Mouse (Mus musculus): ENCODE measurements around the gene Hpn. TPM values are rescaled to one million over a fixed set of nuclear protein-coding genes. Genes with fewer than 3 reads are reported as not detected.

Gene Hpn
- polyA plus RNA-seq, 1 experiment: not detected

DNA sequence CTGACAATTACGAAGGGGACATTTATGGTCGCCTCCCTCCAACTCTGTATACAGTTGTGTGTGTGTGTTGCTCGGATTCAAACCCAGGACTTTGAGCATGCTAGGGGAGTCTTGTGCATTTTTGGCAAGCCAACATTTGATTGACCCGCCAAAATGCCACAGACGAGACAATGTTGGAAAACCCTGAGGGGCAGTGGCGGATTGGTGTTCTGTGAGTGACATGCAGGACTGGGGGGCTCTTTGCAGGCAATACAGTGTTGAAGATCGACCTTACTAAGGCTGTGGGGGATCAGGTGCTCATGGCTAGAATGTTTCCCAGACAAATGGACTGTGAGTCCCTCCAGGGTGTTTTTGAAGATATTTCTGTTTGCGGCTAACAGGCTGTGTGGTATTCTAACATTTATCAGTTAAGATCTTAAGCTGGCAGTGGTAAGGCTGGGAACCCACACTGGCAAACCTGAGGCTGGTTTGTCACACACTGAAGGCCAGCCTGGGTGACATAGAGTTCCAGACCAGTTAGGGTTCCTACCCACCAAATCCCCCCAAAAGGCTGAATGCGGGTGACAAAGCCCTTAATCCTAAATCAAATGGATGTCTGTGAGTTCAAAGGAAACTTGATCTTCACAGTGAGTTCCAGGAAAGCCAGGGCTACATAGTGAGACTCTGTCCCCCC is 18.1 kb downstream of the Hpn start:
- 82% methylated on average over 9 of the region's 9 CpGs for WGBS
- TF ChIP-seq CTCF (IDR thresholded peaks at IDR 0.05; ENCODE audit: insufficient read depth, low read depth, low read length) (no peak), POLR2A (IDR thresholded peaks at IDR 0.05; ENCODE audit: insufficient read depth, low read depth, low read length) (no peak)
- Histone ChIP-seq H3K27ac (ENCODE audit: insufficient read depth, low read depth, low read length) (no peak overlapping the region), H3K4me1 (ENCODE audit: control insufficient read depth, insufficient read depth, low read length) (peaks cover 27% of the 10 kb centered on the region), H3K4me3 (ENCODE audit: insufficient read depth, low read depth, low read length) (no peak overlapping the region)

DNA sequence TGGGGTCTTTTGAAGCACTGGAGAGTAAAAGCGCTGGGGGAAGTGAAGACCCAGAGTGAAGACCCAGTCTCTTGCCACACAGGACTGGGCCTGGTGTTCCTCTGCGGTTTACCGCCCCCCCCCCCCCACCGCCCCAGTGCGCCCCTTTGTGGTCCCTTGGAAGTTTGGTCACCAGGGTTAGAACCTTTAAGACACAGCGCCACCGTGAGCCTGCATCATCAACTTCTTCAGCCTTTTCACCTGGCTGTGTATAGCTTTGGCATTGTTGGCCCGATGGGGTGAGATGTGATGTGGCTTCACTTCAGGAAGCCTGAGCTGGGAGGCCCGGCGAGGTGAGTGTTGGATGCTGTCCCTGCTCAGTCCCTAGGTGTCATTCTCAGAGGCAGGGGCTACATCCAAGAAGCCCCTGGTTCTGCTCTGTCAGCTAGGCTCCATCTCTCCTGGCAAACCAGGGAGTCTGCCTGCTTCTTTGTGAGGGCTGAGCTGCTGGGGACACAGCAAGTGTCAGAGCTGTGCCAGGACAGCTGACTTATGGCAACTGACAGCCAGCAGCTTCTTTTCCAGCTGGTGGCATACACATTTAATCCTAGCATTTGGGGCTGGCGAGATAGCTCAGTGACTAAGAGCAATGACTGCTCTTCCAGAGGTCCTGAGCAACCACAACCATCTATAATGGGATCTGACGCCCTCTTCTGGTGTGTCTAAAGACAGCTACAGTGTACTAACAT is 20.2 kb downstream of the Hpn start:
- whole genome bisulfite sequencing: 34% methylated on average over 12 of the region's 12 CpGs
- H3K27ac ChIP-seq (ENCODE audit: insufficient read depth, low read depth, low read length): no peak overlapping the region
- H3K4me3 ChIP-seq (ENCODE audit: insufficient read depth, low read depth, low read length): no peak overlapping the region
- TF ChIP-seq POLR2A (IDR thresholded peaks at IDR 0.05; ENCODE audit: insufficient read depth, low read depth, low read length): no peak
- no peak for TF ChIP-seq CTCF (IDR thresholded peaks at IDR 0.05; ENCODE audit: insufficient read depth, low read depth, low read length)
- H3K4me1 ChIP-seq (ENCODE audit: control insufficient read depth, insufficient read depth, low read length): peaks cover 27% of the 10 kb centered on the region

DNA sequence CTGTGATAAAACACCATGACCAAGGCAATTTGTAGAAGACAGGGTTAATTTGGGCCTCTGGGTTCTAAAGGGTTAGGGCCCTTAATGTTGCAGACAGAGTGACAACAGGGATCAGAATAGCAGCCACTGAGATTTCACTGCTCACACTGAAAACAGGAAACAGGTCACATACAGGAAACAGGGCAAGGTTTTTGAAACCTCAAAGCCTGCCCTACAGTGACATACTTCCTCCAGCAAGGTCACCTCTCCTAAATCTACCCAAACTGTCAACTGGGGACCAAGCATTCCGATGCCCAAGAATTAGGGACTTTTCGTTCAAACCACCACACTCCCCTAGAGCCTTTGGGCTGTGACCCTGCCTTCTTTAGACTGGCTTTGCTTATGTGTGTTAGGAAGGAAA is 25.4 kb downstream of the Hpn start:
- TF ChIP-seq CTCF (IDR thresholded peaks at IDR 0.05; ENCODE audit: insufficient read depth, low read depth, low read length): no peak
- no peak for TF ChIP-seq POLR2A (IDR thresholded peaks at IDR 0.05; ENCODE audit: insufficient read depth, low read depth, low read length)
- H3K27ac ChIP-seq (ENCODE audit: insufficient read depth, low read depth, low read length): no peak overlapping the region
- WGBS: 98% methylated on average over 2 of the region's 2 CpGs
- H3K4me3 ChIP-seq (ENCODE audit: insufficient read depth, low read depth, low read length): no peak overlapping the region
- H3K4me1 ChIP-seq (ENCODE audit: control insufficient read depth, insufficient read depth, low read length): peaks cover 32% of the 10 kb centered on the region

DNA sequence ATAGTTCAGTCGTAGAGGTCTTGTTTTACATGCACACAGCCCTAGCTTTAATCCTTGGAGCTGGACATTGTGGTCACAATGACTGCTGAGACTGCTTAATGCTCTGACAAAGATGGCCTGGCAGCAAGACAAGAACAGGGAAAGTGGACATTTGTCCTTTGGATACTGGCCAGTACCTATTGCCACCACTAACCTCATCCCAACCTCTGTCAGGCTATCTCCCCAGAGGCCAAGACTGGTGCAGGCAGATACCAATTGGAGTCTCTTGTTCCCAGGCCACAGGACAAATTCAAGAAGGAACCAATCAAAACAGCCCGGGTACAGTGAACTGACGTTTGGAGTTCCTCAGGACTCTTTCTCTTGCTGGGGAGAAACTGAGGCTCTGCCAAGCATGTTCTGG is 26.9 kb downstream of the Hpn start:
- TF ChIP-seq POLR2A (IDR thresholded peaks at IDR 0.05; ENCODE audit: insufficient read depth, low read depth, low read length) (no peak), CTCF (IDR thresholded peaks at IDR 0.05; ENCODE audit: insufficient read depth, low read depth, low read length) (no peak)
- WGBS: 49% methylated on average over 3 of the region's 3 CpGs
- no peak overlapping the region for H3K27ac ChIP-seq (ENCODE audit: insufficient read depth, low read depth, low read length)
- H3K4me3 ChIP-seq (ENCODE audit: insufficient read depth, low read depth, low read length): no peak overlapping the region
- H3K4me1 ChIP-seq (ENCODE audit: control insufficient read depth, insufficient read depth, low read length): peaks cover 22% of the 10 kb centered on the region

DNA sequence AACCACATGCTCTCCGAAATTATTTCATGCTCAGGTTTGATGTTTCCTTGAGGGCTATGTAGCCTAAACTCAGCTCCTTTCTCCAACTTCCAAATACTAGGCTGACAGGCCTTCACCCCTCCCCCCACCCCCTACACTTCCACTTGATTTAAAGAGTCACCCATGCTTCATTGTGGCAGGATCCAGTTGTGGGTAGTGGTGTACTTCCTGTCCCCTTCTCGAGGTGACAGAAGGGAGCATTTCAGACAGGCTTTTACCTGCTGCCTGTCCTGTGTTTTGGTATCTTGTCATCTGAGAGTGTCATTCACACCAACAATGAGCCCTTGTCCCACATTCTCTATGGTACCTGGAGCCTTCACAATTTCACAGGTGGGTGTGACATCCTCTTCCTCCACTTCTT is 27.8 kb downstream of the Hpn start:
- 75% methylated on average over 2 of the region's 2 CpGs for WGBS
- TF ChIP-seq CTCF (IDR thresholded peaks at IDR 0.05; ENCODE audit: insufficient read depth, low read depth, low read length): no peak
- TF ChIP-seq POLR2A (IDR thresholded peaks at IDR 0.05; ENCODE audit: insufficient read depth, low read depth, low read length): no peak
- H3K4me3 ChIP-seq (ENCODE audit: insufficient read depth, low read depth, low read length): no peak overlapping the region
- peaks cover 26% of the 10 kb centered on the region for H3K4me1 ChIP-seq (ENCODE audit: control insufficient read depth, insufficient read depth, low read length)
- H3K27ac ChIP-seq (ENCODE audit: insufficient read depth, low read depth, low read length): peak overlapping the region; percentile 6; the same call in 1 of the 2 replicates

DNA sequence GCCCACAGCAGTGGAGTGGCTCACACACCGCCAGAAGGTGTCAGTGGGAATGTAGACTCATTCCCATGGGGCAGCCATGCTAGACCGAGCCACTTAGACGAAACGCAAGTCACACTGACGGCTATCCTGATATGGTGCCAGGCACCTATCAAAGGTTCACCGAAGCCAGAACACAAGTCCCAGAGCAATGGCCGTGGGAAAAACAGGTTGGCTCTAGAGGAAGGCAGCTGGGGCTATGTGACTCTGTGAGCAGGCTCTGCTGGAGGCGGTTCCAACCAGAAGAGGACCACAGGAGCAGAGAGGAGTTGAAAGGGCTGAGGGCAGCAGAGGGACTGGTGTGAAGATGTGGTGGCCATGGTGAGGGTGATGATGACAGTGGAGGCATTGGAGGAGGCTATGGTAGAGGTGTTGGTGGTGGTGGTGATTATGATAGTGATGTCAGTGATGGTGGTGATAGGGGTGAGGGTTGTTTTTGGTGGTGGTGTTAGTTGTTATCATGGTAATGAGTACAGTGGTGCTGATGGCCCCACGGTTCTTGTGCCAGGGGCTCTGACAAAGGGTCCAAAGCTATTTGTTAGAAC is 28.8 kb downstream of the Hpn start:
- H3K4me3 ChIP-seq (ENCODE audit: insufficient read depth, low read depth, low read length): no peak overlapping the region
- WGBS: 91% methylated on average over 9 of the region's 9 CpGs
- TF ChIP-seq CTCF (IDR thresholded peaks at IDR 0.05; ENCODE audit: insufficient read depth, low read depth, low read length): no peak
- TF ChIP-seq POLR2A (IDR thresholded peaks at IDR 0.05; ENCODE audit: insufficient read depth, low read depth, low read length): no peak
- H3K27ac ChIP-seq (ENCODE audit: insufficient read depth, low read depth, low read length): peak overlapping the region; percentile 53
- H3K4me1 ChIP-seq (ENCODE audit: control insufficient read depth, insufficient read depth, low read length): peaks cover 22% of the 10 kb centered on the region

DNA sequence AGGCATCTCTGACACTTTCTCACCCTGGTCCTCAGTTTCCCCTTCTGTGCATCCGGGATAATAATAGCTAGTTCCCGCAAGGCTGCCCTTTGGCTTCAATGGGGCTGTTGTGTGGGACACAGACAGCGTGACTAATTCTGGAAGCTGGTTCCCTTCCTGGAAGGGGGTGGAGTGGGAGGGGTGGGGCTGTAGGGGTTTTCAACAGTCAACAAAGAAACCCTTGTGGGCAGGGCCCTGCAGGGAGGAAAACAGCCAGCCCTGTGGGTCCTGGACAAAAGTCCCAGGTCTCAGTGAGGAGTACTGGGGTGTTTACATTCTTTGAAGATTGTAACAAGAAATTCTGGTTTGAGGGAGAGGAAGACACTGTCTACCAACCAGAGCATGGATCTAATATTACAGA is 29.9 kb downstream of the Hpn start:
- Histone ChIP-seq H3K27ac (ENCODE audit: insufficient read depth, low read depth, low read length) (peak overlapping the region; percentile 63), H3K4me3 (ENCODE audit: insufficient read depth, low read depth, low read length) (no peak overlapping the region), H3K4me1 (ENCODE audit: control insufficient read depth, insufficient read depth, low read length) (peaks cover 22% of the 10 kb centered on the region)
- TF ChIP-seq POLR2A (IDR thresholded peaks at IDR 0.05; ENCODE audit: insufficient read depth, low read depth, low read length): no peak
- no peak for TF ChIP-seq CTCF (IDR thresholded peaks at IDR 0.05; ENCODE audit: insufficient read depth, low read depth, low read length)
- 40% methylated on average over 3 of the region's 3 CpGs for WGBS

DNA sequence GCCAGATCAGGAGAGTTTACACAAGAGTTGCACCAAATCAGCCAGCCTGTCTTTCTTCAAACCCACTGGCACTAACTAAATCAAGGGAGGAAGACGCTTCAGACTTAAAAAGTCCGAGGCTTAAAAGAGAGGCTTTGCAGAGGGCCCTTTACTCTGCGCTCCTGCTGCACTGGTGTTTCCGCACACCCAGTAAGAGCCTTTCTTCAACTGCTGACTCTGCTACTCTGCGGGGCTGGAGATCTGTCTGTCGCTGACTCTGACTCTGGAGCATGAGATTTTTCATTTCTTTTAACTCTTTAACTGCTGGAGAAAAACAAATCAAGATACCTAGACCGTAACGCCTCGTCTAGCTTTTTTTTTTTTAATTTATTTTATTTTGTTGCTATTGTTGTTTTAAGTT is 30.9 kb downstream of the Hpn start:
- Histone ChIP-seq H3K4me3 (ENCODE audit: insufficient read depth, low read depth, low read length) (no peak overlapping the region), H3K27ac (ENCODE audit: insufficient read depth, low read depth, low read length) (no peak overlapping the region), H3K4me1 (ENCODE audit: control insufficient read depth, insufficient read depth, low read length) (peaks cover 22% of the 10 kb centered on the region)
- WGBS: 78% methylated on average over 9 of the region's 9 CpGs
- TF ChIP-seq CTCF (IDR thresholded peaks at IDR 0.05; ENCODE audit: insufficient read depth, low read depth, low read length) (no peak), POLR2A (IDR thresholded peaks at IDR 0.05; ENCODE audit: insufficient read depth, low read depth, low read length) (no peak)
